Mouse (Mus musculus) CD8-positive naive resting alpha-beta T cell, adult 57 days (primary cell): ENCODE data around the gene Hoxc9. TPM values are rescaled to one million over a fixed set of nuclear protein-coding genes. Genes with fewer than 3 reads are reported as not detected.

Experiments
- total RNA-seq: library from RNA; stranded (reverse); gene quantifications from one replicate; pipeline ENCODE4 v1.2.4, GENCODE M21; 2023

Hoxc9 gene
- total RNA-seq: not detected

GRCm38 (mm10) chr15:102976171-102976570 is at the start of gene Hoxc9:
Hoxc9 (plus strand) TSS chr15:102976439.

GRCm38 (mm10) chr15:102936279-102936972 is 39.8 kb upstream of the Hoxc9 start, which contains the start of gene Hoxc12:
Hoxc12 (plus strand) TSS chr15:102936757.

DNA sequence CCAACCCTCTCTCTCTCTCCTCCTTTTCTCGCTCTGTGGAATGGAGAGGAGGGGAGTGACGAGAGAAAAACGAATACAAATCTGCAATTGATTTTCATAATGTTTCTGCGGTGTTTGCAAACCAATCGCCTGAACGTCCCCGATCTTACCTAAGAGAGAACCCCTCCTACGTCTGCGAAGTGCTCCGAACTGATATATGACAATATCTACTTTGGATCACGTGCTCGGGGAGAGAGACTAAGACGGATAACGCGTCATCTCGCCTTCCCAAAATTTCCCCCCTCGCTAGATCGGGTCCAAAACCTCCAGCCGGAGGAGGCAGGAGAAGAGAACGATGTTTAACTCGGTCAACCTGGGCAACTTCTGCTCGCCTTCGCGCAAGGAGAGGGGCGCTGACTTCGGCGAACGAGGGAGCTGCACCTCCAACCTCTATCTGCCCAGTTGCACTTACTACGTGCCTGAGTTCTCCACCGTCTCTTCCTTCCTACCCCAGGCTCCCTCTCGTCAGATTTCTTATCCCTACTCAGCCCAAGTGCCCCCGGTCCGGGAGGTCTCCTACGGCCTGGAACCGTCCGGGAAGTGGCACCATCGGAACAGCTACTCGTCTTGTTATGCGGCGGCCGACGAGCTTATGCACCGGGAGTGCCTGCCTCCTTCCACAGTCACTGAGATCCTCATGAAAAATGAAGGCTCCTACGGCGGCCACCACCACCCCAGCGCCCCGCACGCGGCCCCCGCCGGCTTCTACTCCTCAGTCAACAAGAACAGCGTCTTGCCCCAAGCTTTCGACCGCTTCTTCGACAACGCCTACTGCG is 21.8 kb upstream of the Hoxc9 start, which contains the start of gene Hoxc11:
Gene Hoxc11, plus strand, starts transcription at position 236 of the 815 bp plus-strand sequence.

DNA sequence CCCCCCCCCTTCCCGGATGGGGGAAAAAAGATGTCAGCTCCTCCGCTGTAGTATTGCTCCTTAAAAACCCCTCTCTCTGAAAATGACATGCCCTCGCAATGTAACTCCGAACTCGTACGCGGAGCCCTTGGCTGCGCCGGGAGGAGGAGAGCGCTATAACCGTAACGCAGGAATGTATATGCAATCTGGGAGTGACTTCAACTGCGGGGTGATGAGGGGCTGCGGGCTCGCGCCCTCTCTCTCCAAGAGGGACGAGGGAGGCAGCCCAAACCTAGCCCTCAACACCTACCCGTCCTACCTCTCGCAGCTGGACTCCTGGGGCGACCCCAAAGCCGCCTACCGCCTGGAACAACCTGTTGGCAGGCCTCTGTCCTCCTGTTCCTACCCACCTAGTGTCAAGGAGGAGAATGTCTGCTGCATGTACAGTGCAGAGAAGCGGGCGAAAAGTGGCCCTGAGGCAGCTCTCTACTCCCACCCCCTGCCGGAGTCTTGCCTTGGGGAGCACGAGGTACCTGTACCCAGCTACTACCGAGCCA is 9.4 kb upstream of the Hoxc9 start, which contains the start of gene Hoxc10:
Gene Hoxc10, plus strand, starts transcription at position 21 of the 536 bp plus-strand sequence.

DNA sequence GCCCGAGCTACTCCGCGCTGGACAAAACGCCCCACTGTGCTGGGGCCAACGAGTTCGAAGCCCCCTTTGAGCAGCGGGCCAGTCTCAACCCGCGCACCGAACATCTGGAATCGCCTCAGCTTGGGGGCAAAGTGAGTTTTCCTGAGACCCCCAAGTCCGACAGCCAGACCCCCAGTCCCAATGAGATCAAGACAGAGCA is 9.0 kb upstream of the Hoxc9 start, which contains the start of gene Hoxc5:
Gene Hoxc5, plus strand, starts transcription at position 132 of the 199 bp plus-strand sequence.

DNA sequence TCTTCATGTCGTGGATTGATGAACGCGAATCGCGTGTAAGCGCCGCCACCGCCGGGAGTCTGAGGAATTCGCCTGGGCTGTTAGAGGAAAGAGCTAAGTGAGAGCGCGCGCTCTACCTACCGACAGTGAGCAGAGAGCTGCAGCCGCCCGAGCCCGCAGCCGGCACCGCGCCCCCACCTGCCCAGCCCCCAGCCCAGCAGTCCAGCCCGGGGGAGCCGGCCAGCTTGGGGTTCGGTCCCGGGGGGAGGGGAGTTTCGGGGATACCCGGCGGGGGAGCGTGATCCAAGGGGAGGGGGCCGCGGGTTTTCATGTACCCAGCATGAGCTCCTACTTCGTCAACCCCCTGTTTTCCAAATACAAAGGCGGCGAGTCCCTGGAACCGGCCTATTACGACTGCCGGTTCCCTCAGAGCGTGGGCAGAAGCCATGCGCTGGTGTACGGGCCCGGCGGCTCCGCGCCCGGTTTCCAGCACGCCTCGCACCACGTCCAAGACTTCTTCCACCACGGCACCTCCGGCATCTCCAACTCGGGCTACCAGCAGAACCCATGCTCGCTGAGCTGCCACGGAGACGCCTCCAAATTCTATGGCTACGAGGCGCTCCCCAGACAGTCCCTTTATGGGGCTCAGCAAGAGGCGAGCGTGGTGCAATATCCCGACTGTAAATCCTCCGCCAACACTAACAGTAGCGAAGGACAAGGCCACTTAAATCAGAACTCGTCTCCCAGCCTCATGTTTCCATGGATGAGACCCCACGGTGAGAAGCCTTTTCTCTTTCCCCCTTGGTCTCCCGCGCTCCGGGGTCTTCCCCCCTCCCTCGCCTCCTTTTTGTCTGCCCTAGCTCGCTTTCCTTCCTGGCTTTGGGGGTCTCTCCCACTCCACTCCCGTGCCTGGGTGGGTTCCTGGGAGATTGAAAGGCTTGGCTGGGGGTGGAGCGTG is 14.5 kb downstream of the Hoxc9 start, which contains the start of gene Hoxc8:
Gene Hoxc8, plus strand, starts transcription at position 147 of the 937 bp plus-strand sequence.

DNA sequence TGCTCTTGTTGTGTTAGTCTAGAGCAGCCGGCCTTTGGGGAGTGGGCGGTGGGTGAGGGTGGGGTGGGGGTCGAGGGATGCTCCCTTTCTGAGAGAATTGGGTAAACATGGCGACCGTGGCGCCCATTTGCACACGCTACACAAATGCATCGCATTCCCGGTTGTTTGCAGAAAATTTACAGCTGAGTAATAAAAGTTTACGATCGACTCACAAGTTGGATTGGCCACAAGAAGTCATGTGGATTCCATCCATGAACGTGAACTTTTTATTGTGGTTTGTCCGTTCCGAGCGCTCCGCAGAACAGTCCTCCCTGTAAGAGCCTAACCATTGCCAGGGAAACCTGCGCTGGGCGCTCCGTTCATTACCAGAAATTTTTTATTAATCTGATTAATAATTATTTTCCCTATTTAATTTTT is 21.7 kb downstream of the Hoxc9 start, which contains the start of gene Hoxc6:
Gene Hoxc6, plus strand, starts transcription at position 319 of the 417 bp plus-strand sequence.

GRCm38 (mm10) chr15:103018636-103019035 is 42.4 kb downstream of the Hoxc9 start, which contains the start of gene Hoxc4:
Hoxc4 (plus strand) TSS chr15:103018934.

Other genes starting within 250 kb of the Hoxc9 start
- not detected for gene Hoxc13, start 55.3 kb upstream of the Hoxc9 start, total RNA-seq
- not detected for gene Hoxc12, start 39.7 kb upstream of the Hoxc9 start, total RNA-seq
- gene Hoxc11, start 22.0 kb upstream of the Hoxc9 start, total RNA-seq: not detected
- not detected for gene Hoxc10, start 9.6 kb upstream of the Hoxc9 start, total RNA-seq
- gene Hoxc5, start 9.0 kb upstream of the Hoxc9 start, total RNA-seq: not detected
- gene Hoxc8, start 14.2 kb downstream of the Hoxc9 start, total RNA-seq: not detected
- gene Hoxc6, start 21.8 kb downstream of the Hoxc9 start, total RNA-seq: not detected
- not detected for gene Hoxc4, start 42.5 kb downstream of the Hoxc9 start, total RNA-seq
- gene Smug1, start 190.7 kb downstream of the Hoxc9 start, total RNA-seq: 6.2 TPM